Mouse (Mus musculus) testis, adult 2 months (tissue): ENCODE data around the gene Slc9a3r1.

Experiments used
- CTCF ChIP-seq: fragments of 200-500 bp; IDR thresholded peaks from 2 replicates; pipeline ENCODE4 v1.5.1; 2012; ENCODE audit warnings: low read depth, mild to moderate bottlenecking, inconsistent platforms, low read length, moderate library complexity; ENCODE audit not compliant: control insufficient read depth, insufficient read depth, insufficient replicate concordance
- POLR2A ChIP-seq: fragments of 200-500 bp; IDR thresholded peaks from 2 replicates; pipeline ENCODE4 v1.6.1; 2012; ENCODE audit warnings: low read depth, mild to moderate bottlenecking, inconsistent platforms, low read length, moderate library complexity; ENCODE audit not compliant: control insufficient read depth

GRCm38 (mm10) chr11:115167631-115168249 lies 4.6 kb downstream of the Slc9a3r1 start:
- TF ChIP-seq POLR2A (no peak), CTCF (no peak)
